In the genomic region with DNA sequence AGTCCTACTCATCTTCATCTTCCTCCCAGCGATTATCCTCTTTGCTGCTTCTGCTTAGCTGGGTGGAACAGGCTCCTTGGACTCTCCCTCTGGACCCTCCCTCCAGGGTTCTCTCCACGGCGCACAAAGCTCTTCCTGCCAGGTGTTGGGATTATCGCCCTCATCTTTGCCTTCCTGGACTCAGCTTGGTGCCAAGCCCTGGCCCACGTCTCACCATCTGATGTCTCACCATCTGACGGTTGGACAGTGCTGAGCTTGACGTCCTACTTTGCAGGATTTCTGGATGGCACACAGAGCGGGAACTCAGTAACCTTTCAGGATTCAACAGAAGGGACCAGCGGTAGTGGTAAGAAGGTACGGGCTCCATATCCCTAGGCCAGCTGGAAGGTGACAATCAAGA, we compare ENCODE assay signal across 30 mouse cellular contexts. TPM values are rescaled to one million over a fixed set of nuclear protein-coding genes. Genes with fewer than 3 reads are reported as not detected.
A peak's percentile ranks its signal among the peaks of the same experiment; 100 is the strongest.
DNase-seq lines count a peak whose midpoint lies in the region; ATAC-seq and TF ChIP-seq lines count a peak whose summit lies in the region.
"Had no signal": no experiment of that assay in that cellular context is flagged by ENCODE, and none has a peak within 500 bp of the region (broad histone marks: within the 10 kb centered on the region; RNA-seq: fewer than 3 reads in every experiment).

No protein-coding gene starts in this region.

- no peaks in the 10 kb centered on the region for H3K9me3 ChIP-seq in midbrain, postnatal 0 days (ENCODE audit: low read length)
- H3K9me3 ChIP-seq: embryonic facial prominence, embryonic 12.5 days; forebrain, embryonic 15.5 days; heart, embryonic 10.5 days; hindbrain, embryonic 12.5 days had no signal

- H3K4me1 ChIP-seq in midbrain, postnatal 0 days (ENCODE audit: insufficient read depth, low read length): no peaks in the 10 kb centered on the region
- H3K4me1 ChIP-seq: embryonic facial prominence, embryonic 12.5 days; forebrain, embryonic 15.5 days; heart, embryonic 10.5 days; hindbrain, embryonic 12.5 days had no signal

- no peak for DNase-seq in frontal cortex, postnatal 25 days (ENCODE audit: low spot score in 2 of 2)
- DNase-seq in cerebellum, adult 11 months: peak; percentile 51
- peak; percentile 45 for DNase-seq in cerebellum, adult 8-10 months
- DNase-seq in cerebellum, postnatal 14 days: peak; percentile 66 to 73
- DNase-seq in lung, postnatal 14 days: no peak
- DNase-seq in midbrain, postnatal 0 days (ENCODE audit: low spot score): no peak
- no peak for DNase-seq in left cerebral cortex, adult 9 months (ENCODE audit: low spot score in 2 of 2)
- DNase-seq: adrenal gland, adult 2 months; adrenal gland, postnatal 25 days; gastrocnemius, postnatal 10 days; heart, adult 18-20 months; heart, postnatal 10 days; heart, postnatal 4 days; kidney, adult 9 months had no signal

- no peaks in the 10 kb centered on the region for H3K27me3 ChIP-seq in midbrain, postnatal 0 days (ENCODE audit: insufficient read depth, low read length)
- H3K27me3 ChIP-seq: embryonic facial prominence, embryonic 12.5 days; forebrain, embryonic 15.5 days; hindbrain, embryonic 12.5 days had no signal

- H3K4me3 ChIP-seq in midbrain, postnatal 0 days (ENCODE audit: low read depth, low read length): no peak overlapping the region
- H3K4me3 ChIP-seq: embryonic facial prominence, embryonic 12.5 days; forebrain, embryonic 15.5 days; heart, embryonic 10.5 days; hindbrain, embryonic 12.5 days had no signal

- ATAC-seq in frontal cortex, adult (ENCODE audit: low TSS enrichment): peak; percentile 36; the same call in 1 of the 2 replicates
- ATAC-seq in midbrain, postnatal 0 days (ENCODE audit: low FRiP score): no peak
- ATAC-seq: forebrain, embryonic 15.5 days; hindbrain, embryonic 16.5 days; inflammation-experienced regulatory T-cells, adult 6 months; intestine, postnatal 0 days; Patski had no signal

- no peak overlapping the region for H3K27ac ChIP-seq in midbrain, postnatal 0 days (ENCODE audit: low read depth, low read length)
- H3K27ac ChIP-seq: embryonic facial prominence, embryonic 12.5 days; forebrain, embryonic 15.5 days; heart, embryonic 10.5 days; hindbrain, embryonic 12.5 days had no signal

- WGBS in midbrain, postnatal 0 days: 80% methylated on average over 10 of the region's 10 CpGs

- H3K36me3 ChIP-seq in midbrain, postnatal 0 days (ENCODE audit: insufficient read depth, low read length): peaks cover 15% of the 10 kb centered on the region
- H3K36me3 ChIP-seq: embryonic facial prominence, embryonic 12.5 days; forebrain, embryonic 15.5 days; heart, embryonic 10.5 days; hindbrain, embryonic 12.5 days had no signal

- no peak overlapping the region for H3K9ac ChIP-seq in midbrain, postnatal 0 days (replicated peaks; ENCODE audit: low read length, poor library complexity, severe bottlenecking)
- H3K9ac ChIP-seq: embryonic facial prominence, embryonic 12.5 days; forebrain, embryonic 15.5 days; hindbrain, embryonic 12.5 days had no signal

- H3K4me2 ChIP-seq in midbrain, postnatal 0 days (ENCODE audit: low read depth, low read length, poor library complexity, severe bottlenecking): no peak overlapping the region
- H3K4me2 ChIP-seq: embryonic facial prominence, embryonic 12.5 days; forebrain, embryonic 15.5 days; hindbrain, embryonic 12.5 days had no signal

- TF ChIP-seq CTCF in midbrain, postnatal 0 days (IDR thresholded peaks at IDR 0.05): no peak

RNA-seq across cellular contexts. Expression of a gene that starts 9.7 kb away (rescaled TPM):
- not detected in 2 replicates for total RNA-seq in midbrain, postnatal 0 days (2014; rRNA removed)
- polyA plus RNA-seq in midbrain, postnatal 0 days (2015; fragmentation: Nextera tagmentation; extraction: Ambion mirVana): not detected in 2 replicates
- total RNA-seq: adrenal gland, adult 2 months; adrenal gland, postnatal 25 days; gastrocnemius, postnatal 4 days; heart, adult 18-20 months; heart, postnatal 10 days; heart, postnatal 4 days; MEL had no signal
- polyA plus RNA-seq: C2C12; cortical plate, adult 2 months; forebrain, embryonic 11.5 days; forebrain, embryonic 15.5 days; frontal cortex, adult 2 months; heart, embryonic 10.5 days; heart, embryonic 14.5 days; hindbrain, embryonic 12.5 days; hindbrain, embryonic 16.5 days; inflammation-experienced regulatory T-cells, adult 6 months; intestine, postnatal 0 days; Patski had no signal

RNA-seq across cellular contexts. Expression of a gene that starts 23.1 kb away (rescaled TPM):
- not detected in 2 replicates for total RNA-seq in midbrain, postnatal 0 days (2014; rRNA removed)
- polyA plus RNA-seq in midbrain, postnatal 0 days (2015; fragmentation: Nextera tagmentation; extraction: Ambion mirVana): 0.07 and 0.31 TPM in 2 replicates
- total RNA-seq: adrenal gland, adult 2 months; adrenal gland, postnatal 25 days; gastrocnemius, postnatal 10 days; heart, adult 18-20 months; MEL had no signal
- polyA plus RNA-seq: C2C12; intestine, postnatal 0 days had no signal

RNA-seq across cellular contexts. Expression of a gene that starts 35.0 kb away (rescaled TPM):
- 118 and 122 TPM in 2 replicates for total RNA-seq in midbrain, postnatal 0 days (2014; rRNA removed)
- 91.7 and 108 TPM in 2 replicates for polyA plus RNA-seq in midbrain, postnatal 0 days (2015; fragmentation: Nextera tagmentation; extraction: Ambion mirVana)

RNA-seq across cellular contexts. Expression of a gene that starts 35.7 kb away (rescaled TPM):
- 44.2 and 46.5 TPM in 2 replicates for total RNA-seq in midbrain, postnatal 0 days (2014; rRNA removed)
- 61.1 and 67.6 TPM in 2 replicates for polyA plus RNA-seq in midbrain, postnatal 0 days (2015; fragmentation: Nextera tagmentation; extraction: Ambion mirVana)

Comparison
In these comparisons a context has a peak if more than half of its experiments do, and no peak if none do; other contexts are left out.
1. DNase-seq: peak in cerebellum, adult 11 months (single experiment), cerebellum, adult 8-10 months (single experiment) and cerebellum, postnatal 14 days (2 of 2); none in frontal cortex, postnatal 25 days (0 of 2), lung, postnatal 14 days (single experiment), midbrain, postnatal 0 days (single experiment) and left cerebral cortex, adult 9 months (0 of 2).